Mouse (Mus musculus) common myeloid progenitor, adult 5-6 weeks (primary cell): ENCODE measurements around the gene Zfp759. TPM values are rescaled to one million over a fixed set of nuclear protein-coding genes. Genes with fewer than 3 reads are reported as not detected.
"Not testable (repeated sequence)": the region's sequence is repeated elsewhere in the genome, so short reads cannot be mapped to it uniquely, and the experiment has no call there.

Experiments
- ATAC-seq: replicated peaks from 2 replicates; pipeline ENCODE4 v1.8.0; 2016; ENCODE audit warnings: low read depth, mild to moderate bottlenecking, moderate TSS enrichment, inconsistent platforms; ENCODE audit not compliant: poor library complexity, severe bottlenecking
- total RNA-seq: library from RNA; stranded (forward); fragments of 200-1000, 187-1606 nt; gene quantifications from 2 replicates; pipeline ENCODE4 v1.2.3, GENCODE M21; 2017

The Zfp759 gene
- 6.4 and 7.2 TPM in 2 replicates for total RNA-seq

GRCm38 (mm10) chr13:67121360-67121759 lies at the start of gene Zfp759:
Gene Zfp759 (plus strand): TSS chr13:67121660.
- ATAC-seq = not testable (repeated sequence)

GRCm38 (mm10) chr13:67072786-67073185 lies 48.7 kb upstream of the Zfp759 start:
- ATAC-seq = no peak

GRCm38 (mm10) chr13:67077244-67077643 lies 44.2 kb upstream of the Zfp759 start:
- ATAC-seq = no peak

GRCm38 (mm10) chr13:67081142-67081713 lies 40.2 kb upstream of the Zfp759 start:
- ATAC-seq = peak; percentile 89

- ATAC-seq = no peak
These were observed 39.5 kb upstream of the Zfp759 start for GRCm38 (mm10) chr13:67081946-67082345.

GRCm38 (mm10) chr13:67090154-67090553 lies 31.3 kb upstream of the Zfp759 start:
- ATAC-seq = no peak

- no peak for ATAC-seq
These were observed 23.6 kb upstream of the Zfp759 start, which contains the start of gene Zfp708 for GRCm38 (mm10) chr13:67097876-67098275. Gene Zfp708 (minus strand): TSS chr13:67097976.

GRCm38 (mm10) chr13:67107681-67108080 lies 13.8 kb upstream of the Zfp759 start:
- ATAC-seq = no peak

- ATAC-seq = peak; percentile 96
These were observed 13.2 kb upstream of the Zfp759 start, which contains the start of gene Gm28557 for GRCm38 (mm10) chr13:67108194-67108820. Gene Gm28557 (minus strand): TSS chr13:67108604.

GRCm38 (mm10) chr13:67108821-67109206 lies 12.6 kb upstream of the Zfp759 start:
- peak; percentile 79 for ATAC-seq

- no peak for ATAC-seq
These were observed 9.4 kb upstream of the Zfp759 start for GRCm38 (mm10) chr13:67112096-67112495.

- no peak for ATAC-seq
These were observed 8.2 kb upstream of the Zfp759 start for GRCm38 (mm10) chr13:67113287-67113686.

- ATAC-seq = not testable (repeated sequence)
These were observed 5.3 kb upstream of the Zfp759 start, which contains the start of gene Rslcan18 for GRCm38 (mm10) chr13:67116163-67116562. Gene Rslcan18 (minus strand): TSS chr13:67116263.

- no peak for ATAC-seq
These were observed 3.0 kb downstream of the Zfp759 start for GRCm38 (mm10) chr13:67124460-67124859.

- not testable (repeated sequence) for ATAC-seq
These were observed 6.0 kb downstream of the Zfp759 start for GRCm38 (mm10) chr13:67127507-67127906.

- peak; percentile 98 for ATAC-seq
These were observed 6.7 kb downstream of the Zfp759 start for GRCm38 (mm10) chr13:67128038-67128721.

GRCm38 (mm10) chr13:67166122-67166521 lies 44.7 kb downstream of the Zfp759 start:
- peak; percentile 74 for ATAC-seq

GRCm38 (mm10) chr13:67172991-67173722 lies 51.7 kb downstream of the Zfp759 start, which contains the start of gene Rsl1:
Gene Rsl1 (plus strand): TSS chr13:67173182.
- peak; percentile 99 for ATAC-seq

GRCm38 (mm10) chr13:67173723-67174055 lies 52.2 kb downstream of the Zfp759 start:
- ATAC-seq = no peak
